Mouse (Mus musculus): ENCODE results near the gene Wnt10b.

DNA sequence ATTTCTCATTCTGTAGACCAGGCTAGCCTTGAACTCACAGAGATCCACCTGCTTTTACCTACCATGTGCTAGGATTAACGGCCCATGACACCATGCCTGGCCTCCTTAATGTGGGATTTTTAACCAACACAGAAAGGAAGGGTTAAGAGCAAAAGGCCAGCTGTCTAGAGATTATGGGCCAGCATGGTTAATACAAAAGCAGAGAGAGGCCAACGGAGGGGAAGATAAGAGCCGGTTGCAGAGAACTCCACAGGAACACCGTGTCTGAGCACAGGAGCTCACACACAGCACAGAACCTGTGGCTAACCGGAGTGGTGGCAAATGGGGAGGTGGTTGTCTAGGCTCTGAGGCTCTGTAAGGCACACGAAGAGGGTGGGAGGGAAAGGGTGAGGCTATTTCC, 44.6 kb downstream of the Wnt10b start:
- TF ChIP-seq CTCF (IDR thresholded peaks at IDR 0.05; ENCODE audit: control insufficient read depth, insufficient read depth, insufficient read length), result no peak
- TF ChIP-seq MAX (IDR thresholded peaks at IDR 0.05), result no peak
- no peak for TF ChIP-seq USF1 (IDR thresholded peaks at IDR 0.05; ENCODE audit: low read depth)
- TF ChIP-seq MYOG (IDR thresholded peaks at IDR 0.05; ENCODE audit: control insufficient read depth, extremely low read depth, insufficient read length), result no peak
